Mouse (Mus musculus) spleen, adult 12 weeks (tissue): ENCODE measurements around the gene Obscn.
A peak's percentile ranks its signal among the peaks of the same experiment; 100 is the strongest.

Source experiments
- DNase-seq: peaks from one replicate; pipeline ENCODE4 v3.0.0; 2022; ENCODE audit warnings: low spot score

Gene Obscn

GRCm38 (mm10) chr11:59141772-59142370 is 5.7 kb upstream of the Obscn start:
- DNase-seq, result no peak

GRCm38 (mm10) chr11:59138537-59139486 is 2.6 kb upstream of the Obscn start:
- DNase-seq, result no peak

- no peak for DNase-seq
Observed at GRCm38 (mm10) chr11:59136994-59137706, 948 bp upstream of the Obscn start.

GRCm38 (mm10) chr11:59135051-59135820 is 966 bp downstream of the Obscn start:
- no peak for DNase-seq

- DNase-seq, result no peak
Observed at GRCm38 (mm10) chr11:59134373-59134997, 1.7 kb downstream of the Obscn start.

- no peak for DNase-seq
Observed at GRCm38 (mm10) chr11:59132065-59132464, 4.1 kb downstream of the Obscn start.

GRCm38 (mm10) chr11:59131348-59131919 is 4.8 kb downstream of the Obscn start:
- DNase-seq, result no peak

- no peak for DNase-seq
Observed at GRCm38 (mm10) chr11:59130782-59131181, 5.4 kb downstream of the Obscn start.

- no peak for DNase-seq
Observed at GRCm38 (mm10) chr11:59105945-59106344, 30.3 kb downstream of the Obscn start.

GRCm38 (mm10) chr11:59102324-59102723 is 33.9 kb downstream of the Obscn start:
- no peak for DNase-seq

- DNase-seq, result peak; percentile 40
Observed at GRCm38 (mm10) chr11:59098339-59098738, 37.9 kb downstream of the Obscn start.

GRCm38 (mm10) chr11:59097770-59098169 is 38.4 kb downstream of the Obscn start:
- DNase-seq, result no peak

GRCm38 (mm10) chr11:59094213-59094612 is 42.0 kb downstream of the Obscn start:
- DNase-seq, result no peak

GRCm38 (mm10) chr11:59087581-59087980 is 48.6 kb downstream of the Obscn start:
- no peak for DNase-seq

GRCm38 (mm10) chr11:59085200-59085599 is 51.0 kb downstream of the Obscn start:
- no peak for DNase-seq

GRCm38 (mm10) chr11:59083125-59083524 is 53.1 kb downstream of the Obscn start:
- DNase-seq, result no peak

GRCm38 (mm10) chr11:59078311-59078710 is 57.9 kb downstream of the Obscn start:
- DNase-seq, result no peak

GRCm38 (mm10) chr11:59070321-59070720 is 65.9 kb downstream of the Obscn start:
- DNase-seq, result no peak

- no peak for DNase-seq
Observed at GRCm38 (mm10) chr11:59068922-59069321, 67.3 kb downstream of the Obscn start.

- DNase-seq, result no peak
Observed at GRCm38 (mm10) chr11:59068433-59068832, 67.8 kb downstream of the Obscn start.

- DNase-seq, result no peak
Observed at GRCm38 (mm10) chr11:59067921-59068320, 68.3 kb downstream of the Obscn start.
